Mouse (Mus musculus): ENCODE measurements around the gene Unc93a2.
"Not testable (repeated sequence)": the region's sequence is repeated elsewhere in the genome, so short reads cannot be mapped to it uniquely, and the experiment has no call there.

DNA sequence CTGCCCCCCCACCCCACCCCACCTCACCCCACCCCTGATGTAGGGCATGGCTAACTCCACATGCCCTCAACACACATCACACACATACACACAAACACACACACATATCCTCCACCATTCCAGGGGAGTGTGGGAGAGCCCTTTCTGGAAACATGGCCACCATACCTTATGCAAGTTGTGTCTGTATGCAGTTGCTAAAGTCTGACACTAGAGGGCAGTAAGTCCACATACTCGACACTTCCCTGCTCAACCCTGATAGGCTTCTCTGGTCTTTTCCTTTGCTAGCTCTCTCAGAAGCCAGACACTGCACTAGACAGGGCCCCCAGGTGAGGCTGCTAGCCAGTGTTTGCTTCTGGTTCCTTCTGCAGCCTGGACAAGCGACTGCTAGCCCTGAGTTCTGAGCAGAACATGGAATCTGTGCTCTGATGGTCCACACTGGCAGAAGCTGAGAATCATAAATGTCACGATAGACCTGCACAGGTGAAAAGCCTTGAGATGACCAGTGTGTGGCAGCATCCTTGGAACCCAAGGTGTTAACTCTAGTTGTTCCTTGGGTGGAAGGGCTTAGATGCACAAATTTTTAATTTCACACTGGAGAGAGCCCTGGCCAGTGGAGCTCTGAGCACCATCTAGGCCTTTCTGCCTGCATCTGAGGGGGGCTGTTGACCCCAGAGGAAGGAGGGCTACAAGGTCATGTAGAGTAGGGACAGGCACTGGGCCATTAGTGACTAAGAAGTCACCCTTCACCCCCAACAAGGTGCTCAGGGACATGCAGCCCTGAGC, 35.1 kb upstream of the Unc93a2 start:
- not testable (repeated sequence) for TF ChIP-seq EP300, POLR2A (IDR thresholded peaks at IDR 0.05; ENCODE audit: insufficient read depth, low read depth, low read length)
- peak; percentile 62 for TF ChIP-seq CTCF (IDR thresholded peaks at IDR 0.05)

Data from heart, adult 2 months (tissue).